Mouse (Mus musculus): Measurements from ENCODE around the gene Osbpl2.

Gene Osbpl2

GRCm38 (mm10) chr2:180205083-180205955, 86.2 kb downstream of the Osbpl2 start:
- no peak for DNase-seq

- DNase-seq, result no peak
These were observed 86.8 kb downstream of the Osbpl2 start for GRCm38 (mm10) chr2:180205956-180206280.

- DNase-seq, result peak; percentile 36
These were observed 88.7 kb downstream of the Osbpl2 start for GRCm38 (mm10) chr2:180207840-180208239.

GRCm38 (mm10) chr2:180208976-180209375, 89.9 kb downstream of the Osbpl2 start:
- DNase-seq, result no peak

- DNase-seq, result no peak
These were observed 93.1 kb downstream of the Osbpl2 start for GRCm38 (mm10) chr2:180212255-180212654.
